Mouse (Mus musculus): ENCODE results near the gene Pxk. TPM values are rescaled to one million over a fixed set of nuclear protein-coding genes. Genes with fewer than 3 reads are reported as not detected.

The Pxk gene
- polyA plus RNA-seq, 1 experiment from 2014 or later: 36.4 TPM

DNA sequence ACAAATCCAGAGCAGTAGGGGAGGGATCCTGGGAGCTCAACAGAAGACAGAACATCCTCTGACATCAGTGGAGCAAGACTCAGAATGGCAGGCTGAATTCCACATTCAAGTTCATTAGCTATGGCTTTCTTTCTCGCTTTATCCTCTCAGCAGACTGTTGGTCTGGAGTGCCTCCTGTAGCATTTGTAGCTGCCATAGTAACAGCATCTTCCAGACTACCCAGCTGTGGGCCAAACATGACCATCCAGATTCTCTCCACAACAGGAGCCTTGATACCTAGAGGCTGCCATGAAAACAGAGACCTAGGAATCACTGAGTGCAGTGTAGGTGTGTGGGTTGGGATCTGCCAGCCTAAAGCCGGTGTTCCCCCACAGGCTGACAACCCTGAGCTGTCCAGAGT is 111.9 kb downstream of the Pxk start:
- Histone ChIP-seq H3K9ac (ENCODE audit: low read depth, low read length) (no peak overlapping the region), H3K4me3 (ENCODE audit: low read depth, low read length) (no peak overlapping the region), H3K36me3 (ENCODE audit: control insufficient read depth, insufficient read depth, low read length) (no peaks in the 10 kb centered on the region), H3K4me1 (replicated peaks; ENCODE audit: control insufficient read depth, insufficient read depth, low read length) (no peaks in the 10 kb centered on the region), H3K4me2 (replicated peaks; ENCODE audit: low read depth, low read length) (no peak overlapping the region), H3K27me3 (ENCODE audit: control insufficient read depth, insufficient read depth, low read length) (no peaks in the 10 kb centered on the region), H3K27ac (ENCODE audit: low read depth, low read length) (no peak overlapping the region), H3K9me3 (ENCODE audit: control insufficient read depth, low read length) (no peaks in the 10 kb centered on the region)
- WGBS: 80% methylated on average over 2 of the region's 2 CpGs
- DNase-seq (ENCODE audit: low spot score) (no peak), ATAC-seq (ENCODE audit: low FRiP score) (no peak)

DNA sequence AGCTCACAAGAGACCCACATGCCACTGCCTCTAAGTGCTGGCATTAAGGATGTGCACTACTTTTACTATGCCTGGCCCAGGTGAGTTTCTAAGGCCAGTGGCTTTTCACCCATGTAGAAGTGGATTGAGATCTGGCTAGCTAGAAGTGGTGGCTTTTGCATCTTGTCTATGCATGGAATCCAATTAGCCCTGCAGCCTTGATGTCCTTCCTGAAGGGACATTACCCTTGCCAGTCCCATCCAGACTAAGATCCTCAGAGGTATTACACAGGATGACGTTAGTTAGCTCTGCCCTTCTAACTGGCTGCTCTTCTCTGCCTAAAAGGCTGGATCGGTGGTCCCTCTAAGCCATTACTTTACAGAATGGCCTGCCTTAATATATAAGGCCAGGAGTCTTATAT is 115.0 kb downstream of the Pxk start:
- Histone ChIP-seq H3K9ac (ENCODE audit: low read depth, low read length) (no peak overlapping the region), H3K27ac (ENCODE audit: low read depth, low read length) (no peak overlapping the region), H3K9me3 (ENCODE audit: control insufficient read depth, low read length) (no peaks in the 10 kb centered on the region), H3K4me3 (ENCODE audit: low read depth, low read length) (no peak overlapping the region), H3K27me3 (ENCODE audit: control insufficient read depth, insufficient read depth, low read length) (peaks cover 12% of the 10 kb centered on the region; the same call in 1 of the 2 replicates), H3K4me1 (replicated peaks; ENCODE audit: control insufficient read depth, insufficient read depth, low read length) (no peaks in the 10 kb centered on the region), H3K36me3 (ENCODE audit: control insufficient read depth, insufficient read depth, low read length) (no peaks in the 10 kb centered on the region), H3K4me2 (replicated peaks; ENCODE audit: low read depth, low read length) (no peak overlapping the region)
- DNase-seq (ENCODE audit: low spot score) (no peak), ATAC-seq (ENCODE audit: low FRiP score) (no peak; the same call in 1 of the 2 replicates)
- 76% methylated on average over 2 of the region's 2 CpGs for WGBS

DNA sequence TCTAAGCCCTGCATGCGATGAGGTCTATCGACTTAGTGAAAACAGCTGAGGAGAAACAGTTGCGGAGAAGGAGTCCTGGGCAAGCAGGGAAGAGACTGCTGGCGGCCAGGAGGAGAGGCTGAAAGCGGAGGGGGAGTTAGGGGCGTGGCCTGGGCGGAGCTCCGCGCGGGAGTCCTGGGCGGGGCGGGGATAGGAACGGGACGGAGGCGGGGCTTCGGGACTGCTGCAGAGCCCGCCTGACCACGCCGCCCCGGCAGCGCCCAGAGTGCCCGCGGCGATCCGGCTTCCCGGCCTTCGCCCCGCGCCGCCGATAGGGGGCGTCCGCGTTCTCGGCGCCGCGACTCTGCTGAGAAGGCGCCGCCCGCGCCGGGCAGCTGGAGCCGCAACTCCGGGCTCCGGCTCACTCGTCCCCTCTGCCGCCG is 115.8 kb downstream of the Pxk start, which contains the start of gene Kctd6:
Gene Kctd6, plus strand, starts transcription at position 338 of the 422 bp plus-strand sequence.
- Histone ChIP-seq H3K4me1 (replicated peaks; ENCODE audit: control insufficient read depth, insufficient read depth, low read length) (no peaks in the 10 kb centered on the region), H3K4me2 (replicated peaks; ENCODE audit: low read depth, low read length) (peak within 1 kb of the TSS; percentile 67), H3K36me3 (ENCODE audit: control insufficient read depth, insufficient read depth, low read length) (no peaks in the 10 kb centered on the region), H3K9me3 (ENCODE audit: control insufficient read depth, low read length) (no peaks in the 10 kb centered on the region), H3K4me3 (ENCODE audit: low read depth, low read length) (peak within 1 kb of the TSS; percentile 56), H3K9ac (ENCODE audit: low read depth, low read length) (peak within 1 kb of the TSS; percentile 88), H3K27ac (ENCODE audit: low read depth, low read length) (peak within 1 kb of the TSS; percentile 72; the same call in 1 of the 2 replicates), H3K27me3 (ENCODE audit: control insufficient read depth, insufficient read depth, low read length) (peaks cover 12% of the 10 kb centered on the region; the same call in 1 of the 2 replicates)
- under 1% methylated on average over 32 of the region's 49 CpGs for WGBS
- ATAC-seq (ENCODE audit: low FRiP score) (peak; percentile 96), DNase-seq (ENCODE audit: low spot score) (peak; percentile 98)

Other genes with a start within 250 kb of the Pxk start
- gene Gm45521, start 140.9 kb upstream of the Pxk start, polyA plus RNA-seq (2014; fragmentation: Nextera tagmentation; extraction: Ambion mirVana): 0.63 TPM in 1 of 2 replicates, not detected in the other
- 0.03 TPM in 1 of 2 replicates, not detected in the other for gene Dnase1l3, start 103.6 kb upstream of the Pxk start, polyA plus RNA-seq (2014; fragmentation: Nextera tagmentation; extraction: Ambion mirVana)
- 15.3 and 16.1 TPM in 2 replicates for gene Abhd6, start 95.3 kb upstream of the Pxk start, polyA plus RNA-seq (2014; fragmentation: Nextera tagmentation; extraction: Ambion mirVana)
- gene Rpp14, start 17.8 kb upstream of the Pxk start, polyA plus RNA-seq (2014; fragmentation: Nextera tagmentation; extraction: Ambion mirVana): 56.9 and 61.0 TPM in 2 replicates
- gene Pdhb, start 74.8 kb downstream of the Pxk start, polyA plus RNA-seq (2014; fragmentation: Nextera tagmentation; extraction: Ambion mirVana): 228 and 233 TPM in 2 replicates
- 8.2 and 11.2 TPM in 2 replicates for gene Kctd6, start 115.9 kb downstream of the Pxk start, polyA plus RNA-seq (2014; fragmentation: Nextera tagmentation; extraction: Ambion mirVana)
- 0.20 and 0.29 TPM in 2 replicates for gene Acox2, start 161.1 kb downstream of the Pxk start, polyA plus RNA-seq (2014; fragmentation: Nextera tagmentation; extraction: Ambion mirVana)
- gene Fam107a, start 219.8 kb downstream of the Pxk start, polyA plus RNA-seq (2014; fragmentation: Nextera tagmentation; extraction: Ambion mirVana): 0.27 and 0.46 TPM in 2 replicates

All from hindbrain, embryonic 11.5 days (tissue).